Mouse (Mus musculus): ENCODE results near the gene Usp54.

Gene Usp54

DNA sequence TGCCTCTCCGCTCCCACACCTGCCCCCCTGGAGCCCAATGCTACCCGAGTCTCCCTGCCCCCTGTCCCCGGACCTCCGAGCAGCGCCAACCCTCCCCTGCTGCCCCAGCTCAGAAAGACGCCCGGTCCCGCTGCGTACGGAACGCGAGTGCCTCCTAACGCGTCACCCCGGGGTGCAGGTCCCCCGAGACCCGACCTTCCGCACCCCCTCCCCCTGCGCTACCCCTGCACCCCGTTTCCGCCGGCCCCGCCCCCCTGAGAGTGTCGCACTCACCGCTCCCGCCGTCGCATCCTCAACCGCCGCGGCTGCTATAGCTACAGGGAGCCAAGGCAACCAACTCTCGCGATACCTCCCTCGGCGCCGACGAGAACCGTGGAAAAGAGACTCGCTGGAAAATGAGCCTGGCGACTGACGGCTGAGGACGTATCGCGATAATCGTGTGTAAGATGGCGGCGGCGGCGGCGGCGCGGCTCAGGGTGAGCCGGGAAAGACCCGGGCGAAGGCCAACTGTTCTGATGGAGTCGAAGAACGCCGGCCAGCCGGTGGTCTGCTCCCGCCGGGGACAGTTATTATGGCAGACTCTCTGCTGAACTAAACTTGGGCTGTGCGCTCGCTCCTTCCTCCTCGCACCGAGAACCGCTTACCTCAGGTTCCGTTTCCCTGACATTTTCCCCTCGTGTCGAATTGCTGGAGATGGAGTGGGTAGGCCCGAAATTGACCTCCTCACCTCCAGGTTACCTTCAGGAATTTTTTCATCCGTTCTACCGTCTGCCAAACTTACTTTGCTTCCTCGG lies at the start of gene Usp54:
Usp54 (minus strand) TSS at position 420 of the 794 bp plus-strand sequence.
- peak; percentile 97 for DNase-seq

DNA sequence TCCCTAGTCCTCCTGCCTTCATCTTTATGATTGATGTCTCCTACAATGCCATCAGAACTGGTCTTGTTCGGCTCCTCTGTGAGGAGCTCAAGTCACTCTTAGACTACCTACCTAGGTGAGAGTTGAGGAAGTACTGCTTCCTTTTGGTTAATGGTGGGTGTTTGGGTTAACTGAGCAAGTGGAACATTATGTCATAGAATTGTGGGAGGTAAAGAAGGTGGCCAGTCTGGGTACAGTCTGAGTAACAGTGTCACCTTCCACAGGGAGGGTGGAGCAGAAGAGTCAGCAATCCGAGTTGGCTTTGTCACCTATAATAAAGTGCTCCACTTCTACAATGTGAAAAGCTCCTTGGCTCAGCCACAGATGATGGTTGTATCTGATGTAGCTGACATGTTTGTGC lies 48.1 kb upstream of the Usp54 start:
- DNase-seq: no peak

DNA sequence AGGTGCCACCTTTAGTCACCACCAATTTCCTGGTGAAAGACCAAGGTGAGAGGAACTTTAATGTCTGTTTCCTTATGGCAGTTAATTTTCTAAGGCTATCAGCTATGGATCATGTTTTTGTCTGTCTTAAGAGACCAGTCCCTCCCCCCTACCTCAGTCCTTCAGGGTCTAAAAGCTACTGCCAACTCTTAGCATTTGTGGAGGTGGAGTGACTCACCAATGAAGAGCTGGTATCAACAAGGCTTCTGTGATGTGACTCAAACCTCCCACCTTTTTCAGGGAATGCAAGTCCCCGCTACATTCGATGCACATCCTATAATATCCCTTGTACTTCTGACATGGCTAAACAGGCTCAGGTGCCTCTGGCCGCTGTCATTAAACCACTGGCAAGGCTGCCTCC lies 45.7 kb upstream of the Usp54 start:
- DNase-seq: no peak

GRCm38 (mm10) chr14:20682498-20682897 lies 41.6 kb upstream of the Usp54 start:
- no peak for DNase-seq

GRCm38 (mm10) chr14:20681742-20682141 lies 40.9 kb upstream of the Usp54 start:
- no peak for DNase-seq

DNA sequence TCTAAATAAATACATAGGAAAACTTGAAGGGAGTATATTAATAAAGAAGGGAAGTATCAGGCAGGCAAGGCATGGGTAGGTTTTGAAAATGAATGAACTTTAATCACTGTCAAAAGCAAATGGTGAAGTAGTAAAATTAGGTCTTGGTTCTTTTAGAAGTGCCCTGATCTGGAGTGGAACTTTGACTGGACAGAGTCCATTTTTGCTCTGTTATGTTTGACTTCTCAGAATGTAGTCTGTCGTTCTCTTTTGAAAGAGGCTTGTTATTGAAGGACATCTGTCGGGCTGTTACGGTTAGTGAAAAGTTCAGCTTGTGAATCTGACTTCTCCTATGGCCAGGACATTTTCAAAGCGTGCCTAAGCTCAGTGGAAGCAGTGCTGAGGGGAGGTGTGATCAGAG lies 37.0 kb upstream of the Usp54 start:
- no peak for DNase-seq

DNA sequence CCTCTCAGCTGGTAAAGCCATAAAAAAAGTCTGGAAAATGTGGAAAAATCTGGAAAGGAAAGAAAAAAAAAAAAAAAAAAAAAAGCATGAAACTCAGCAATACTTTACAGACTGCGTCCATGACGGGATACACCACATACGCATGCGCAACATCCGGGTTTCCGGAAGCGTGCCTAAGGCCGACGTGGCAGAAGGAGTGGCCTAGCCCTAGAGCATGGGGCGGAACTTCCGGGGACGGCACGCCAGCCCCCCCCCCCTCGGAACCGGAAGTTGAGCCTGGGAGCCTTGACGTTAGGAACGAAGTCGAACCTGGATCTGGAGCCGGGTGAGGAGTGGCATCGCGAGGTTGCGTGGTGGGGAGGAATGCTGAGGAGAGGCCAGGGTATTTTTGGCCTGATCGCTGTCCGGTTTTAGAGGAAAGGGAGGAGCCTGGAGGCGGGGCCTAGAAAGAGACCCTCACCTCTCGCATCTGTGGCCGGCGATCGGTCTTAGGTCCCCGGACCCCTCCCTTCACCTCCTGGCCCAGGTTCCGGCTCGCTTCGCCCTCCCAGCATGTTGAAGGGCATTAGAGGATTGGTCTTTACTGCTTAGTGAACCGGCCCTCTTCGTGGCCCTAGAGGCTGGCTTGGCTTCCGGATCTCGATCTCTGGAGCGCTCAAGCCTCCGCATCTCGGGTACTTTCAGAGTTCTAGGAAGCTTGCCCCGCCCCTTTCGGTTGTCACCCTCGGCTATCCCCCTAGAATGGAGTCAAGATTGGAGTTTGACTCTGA lies 33.4 kb upstream of the Usp54 start, which contains the start of gene Sec24c:
Sec24c (plus strand) TSS at position 245 of the 770 bp plus-strand sequence.
- DNase-seq: peak; percentile 96

DNA sequence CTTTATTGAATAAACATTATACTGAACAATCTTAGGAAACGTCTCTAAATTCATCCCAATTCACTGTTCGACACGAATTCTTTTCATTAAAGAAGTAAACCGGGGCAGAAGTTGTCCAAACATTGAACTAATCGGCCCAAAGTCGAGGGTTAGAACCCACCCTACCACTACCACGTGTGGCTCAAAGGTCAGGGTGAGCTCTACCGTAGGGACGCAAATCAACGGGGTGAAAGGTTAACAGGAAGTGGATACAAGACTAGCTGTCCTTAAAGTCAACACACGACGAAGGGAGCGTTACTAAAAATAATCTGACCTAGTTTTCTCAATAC lies 32.8 kb upstream of the Usp54 start:
- no peak for DNase-seq

DNA sequence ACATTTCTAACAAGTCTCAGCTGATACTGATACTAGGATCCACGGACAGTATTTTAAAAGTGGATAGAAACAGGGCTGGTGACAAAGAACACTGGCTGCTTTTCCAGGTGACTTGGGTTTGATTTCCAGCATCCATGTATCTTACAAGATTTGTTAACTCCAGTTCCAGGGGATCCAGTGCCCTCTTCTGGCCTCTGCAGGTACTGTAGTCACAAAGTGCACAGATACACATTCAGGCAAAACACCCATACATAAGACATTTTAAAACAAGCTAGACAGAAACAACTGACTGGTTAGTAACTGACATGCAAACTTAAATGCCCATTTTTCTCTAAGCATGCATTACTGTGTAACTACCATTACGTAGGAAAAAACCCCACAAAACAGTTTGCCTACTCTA lies 32.1 kb upstream of the Usp54 start:
- no peak for DNase-seq

DNA sequence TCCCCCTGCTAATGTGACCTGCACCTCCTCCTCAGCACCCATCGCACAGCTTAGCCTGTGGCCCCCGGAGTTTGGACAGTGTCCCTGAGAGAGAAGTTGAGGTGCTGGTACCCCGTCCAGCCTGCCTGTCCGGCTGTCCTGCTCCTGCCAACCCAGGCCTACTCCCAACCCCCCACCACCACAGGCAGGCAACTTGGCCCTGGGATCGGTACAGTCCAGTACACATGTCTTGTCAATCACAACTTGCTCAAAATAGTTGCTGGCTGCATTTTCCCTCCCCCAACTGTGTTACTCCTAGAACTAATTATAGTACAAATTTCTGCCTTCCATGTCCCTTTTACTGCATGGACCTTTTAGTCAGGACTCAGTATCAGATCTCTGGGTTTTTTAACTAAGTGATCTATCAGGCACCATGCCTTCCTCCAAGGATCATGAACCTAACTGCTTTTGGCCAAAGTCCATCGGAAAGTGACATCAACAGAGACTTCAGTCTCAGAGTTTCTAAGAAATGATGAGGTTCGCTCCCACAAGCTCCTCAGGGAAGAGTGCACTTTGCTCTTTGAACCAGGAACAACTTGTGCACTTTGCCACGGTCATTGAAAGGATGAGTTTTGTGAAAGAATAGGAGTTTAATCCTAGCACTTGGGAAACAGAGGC lies 27.4 kb upstream of the Usp54 start, which contains the start of gene Synpo2l:
Synpo2l (minus strand) TSS at position 201 of the 657 bp plus-strand sequence.
- no peak for DNase-seq

- no peak for DNase-seq
Observed at GRCm38 (mm10) chr14:20667469-20667868, 26.6 kb upstream of the Usp54 start.

DNA sequence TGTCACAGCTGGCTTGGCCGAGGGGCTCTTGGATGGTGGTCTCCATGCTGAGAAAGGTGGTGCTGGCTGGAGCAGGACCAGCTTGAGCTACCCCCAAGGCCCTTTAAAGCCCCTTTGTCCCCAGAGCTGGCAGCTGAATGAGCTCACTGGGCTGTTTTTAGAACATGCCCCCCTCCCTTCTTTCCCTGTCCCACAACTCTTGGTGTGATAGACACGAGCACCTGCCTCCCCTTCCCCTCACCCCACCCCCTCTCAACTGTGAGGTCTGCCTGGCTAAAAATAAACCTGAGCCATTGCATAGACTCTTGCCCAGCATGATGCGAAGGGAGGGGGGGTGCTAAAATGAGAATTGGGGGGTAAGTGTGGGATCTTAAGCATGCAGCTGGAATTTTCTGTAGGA lies 23.6 kb upstream of the Usp54 start:
- DNase-seq: no peak

DNA sequence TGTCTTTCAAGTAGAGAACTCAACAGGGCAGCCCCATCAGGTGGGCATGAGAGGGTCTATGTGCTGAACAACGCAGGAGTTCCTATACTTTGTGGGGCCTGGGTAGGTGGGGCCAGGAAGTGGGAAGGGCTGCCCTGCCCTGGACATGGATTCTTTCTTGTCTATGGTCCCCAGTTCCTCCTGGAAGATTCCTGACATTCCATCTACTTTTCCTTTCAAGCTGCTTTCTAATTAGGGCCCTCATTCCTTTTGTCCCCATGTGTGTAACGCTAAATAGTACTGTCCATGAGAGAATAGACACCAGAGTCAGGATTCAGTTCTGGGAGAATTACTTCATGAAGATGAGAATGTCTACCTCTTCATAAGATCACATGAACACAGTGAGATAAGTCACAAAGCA lies 22.7 kb upstream of the Usp54 start:
- no peak for DNase-seq

- no peak for DNase-seq
Observed at GRCm38 (mm10) chr14:20662740-20663139, 21.9 kb upstream of the Usp54 start.

- DNase-seq: peak; percentile 8
Observed at GRCm38 (mm10) chr14:20661661-20662331, 20.9 kb upstream of the Usp54 start.

- DNase-seq: peak; percentile 95
Observed at GRCm38 (mm10) chr14:20660827-20661660, 20.2 kb upstream of the Usp54 start.

DNA sequence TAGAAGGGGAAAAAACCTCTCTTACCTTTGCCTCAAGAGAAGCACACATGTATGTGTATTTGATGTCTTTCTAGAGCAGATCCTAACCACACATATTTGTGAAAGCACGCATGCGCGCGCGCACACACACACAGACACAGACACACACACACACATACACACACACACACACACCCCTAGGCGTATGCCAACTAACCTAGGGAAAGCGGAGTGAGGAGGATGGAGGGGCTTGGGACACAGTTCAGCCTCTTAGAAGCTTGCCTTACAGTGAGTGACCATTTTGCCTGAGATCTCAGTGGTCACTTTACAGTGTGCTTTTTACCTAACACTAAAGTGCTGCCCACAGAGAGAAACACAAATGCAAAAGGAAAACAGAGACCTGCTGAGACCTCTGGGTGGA lies 18.8 kb upstream of the Usp54 start:
- no peak for DNase-seq

GRCm38 (mm10) chr14:20658902-20659301 lies 18.0 kb upstream of the Usp54 start:
- DNase-seq: no peak

GRCm38 (mm10) chr14:20658326-20658725 lies 17.5 kb upstream of the Usp54 start:
- DNase-seq: no peak

- no peak for DNase-seq
Observed at GRCm38 (mm10) chr14:20656361-20656760, 15.5 kb upstream of the Usp54 start, which contains the start of gene Myoz1. Myoz1 (minus strand) TSS chr14:20656540.

DNA sequence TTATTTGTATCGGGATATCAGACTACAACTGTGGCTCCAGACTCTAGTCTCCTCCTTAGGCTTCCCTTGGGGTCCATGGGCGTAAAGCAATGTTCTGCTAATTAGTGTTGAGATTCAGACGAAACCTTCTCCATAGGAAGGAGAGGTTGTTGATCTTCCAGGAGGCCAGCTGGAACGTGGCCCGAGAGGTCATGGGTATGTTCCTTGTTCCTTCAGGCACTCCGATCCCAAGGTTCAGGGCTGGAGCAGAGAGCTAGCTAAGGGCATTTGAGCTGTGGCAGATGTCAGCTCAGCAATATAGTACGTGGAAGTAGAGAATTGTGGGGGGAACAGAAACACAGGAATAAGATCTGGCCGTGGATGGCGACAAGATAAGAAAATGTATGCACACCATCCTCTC lies 14.9 kb upstream of the Usp54 start:
- DNase-seq: no peak
